Mouse (Mus musculus) frontal cortex, postnatal 36 days (tissue): ENCODE results near the gene Tmprss9.

Experiments used
- DNase-seq, 2 experiments: peaks; one replicate each; pipeline ENCODE4 v3.0.0; 2022; ENCODE audit warnings: low spot score in 2 of 2

Gene Tmprss9

DNA sequence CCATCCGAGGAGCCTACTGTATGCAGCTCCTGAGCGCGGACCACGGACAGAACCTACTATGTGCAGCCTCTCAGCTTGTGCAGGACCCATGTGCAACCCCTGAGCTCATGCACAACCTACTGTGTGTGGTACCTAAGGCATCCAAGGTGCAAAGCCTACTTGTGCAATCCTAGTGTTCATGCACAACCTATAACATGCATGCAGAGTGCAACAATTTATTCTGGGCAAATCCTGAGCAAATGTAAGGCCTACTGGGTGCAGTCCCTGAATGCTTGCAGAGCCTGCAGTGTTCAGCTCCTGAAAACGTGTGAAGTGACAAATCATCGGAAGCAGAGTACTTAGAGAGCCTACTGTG lies 65.1 kb downstream of the Tmprss9 start:
- DNase-seq = no peak

DNA sequence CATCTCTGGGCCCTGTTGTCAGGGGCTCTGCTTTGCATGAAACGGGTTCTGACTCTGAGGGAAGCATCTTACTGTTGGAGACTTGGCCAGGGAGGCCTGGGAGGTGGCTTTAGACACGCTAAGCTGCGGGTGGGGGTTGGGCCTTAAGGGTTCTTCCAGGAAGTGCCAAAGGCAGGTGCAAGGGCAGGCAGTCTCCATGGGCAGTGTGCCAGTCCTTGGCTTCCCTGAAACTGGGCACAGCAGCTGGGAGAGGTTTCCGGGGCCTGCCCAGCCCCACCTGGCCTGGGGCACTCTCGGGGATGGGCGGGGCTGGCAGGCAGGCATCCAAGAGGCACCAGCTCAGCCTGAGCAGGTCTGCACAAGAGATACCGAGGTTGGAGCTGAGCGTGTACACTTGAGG lies 66.0 kb downstream of the Tmprss9 start:
- no peak for DNase-seq

DNA sequence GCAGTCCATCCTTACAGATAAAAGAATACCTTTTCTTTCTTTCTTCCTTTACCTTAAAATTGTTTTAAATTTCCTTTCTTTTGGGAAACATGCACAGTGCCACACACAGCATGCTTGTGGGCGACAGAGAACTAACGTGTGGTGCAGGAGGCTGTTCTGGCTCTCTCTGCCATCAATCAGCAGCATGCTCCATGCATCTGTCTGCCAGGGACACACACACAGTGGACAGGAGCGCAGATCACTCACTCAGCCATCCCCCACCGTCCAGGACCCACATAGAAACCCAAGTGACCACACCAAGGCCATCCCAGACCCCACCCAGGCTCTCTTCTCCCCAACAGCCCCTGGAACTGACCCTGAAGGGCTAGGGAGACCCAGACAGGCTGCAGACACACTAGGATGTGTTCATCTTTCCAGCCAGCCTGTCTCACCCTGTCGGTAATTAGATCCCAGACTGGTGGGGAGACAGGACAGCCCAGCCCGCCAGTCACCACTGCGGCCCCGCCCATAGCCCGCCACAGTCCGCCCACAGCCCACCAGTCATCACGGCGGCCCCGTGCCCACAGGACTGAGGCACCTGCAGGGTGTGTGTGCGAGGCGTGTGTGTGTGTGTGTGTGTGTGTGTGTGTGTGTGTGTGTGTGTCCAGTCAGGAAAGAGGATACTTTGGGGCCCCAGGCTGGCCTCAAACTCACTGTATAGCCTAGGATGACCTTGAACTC lies 67.3 kb downstream of the Tmprss9 start:
- no peak for DNase-seq

DNA sequence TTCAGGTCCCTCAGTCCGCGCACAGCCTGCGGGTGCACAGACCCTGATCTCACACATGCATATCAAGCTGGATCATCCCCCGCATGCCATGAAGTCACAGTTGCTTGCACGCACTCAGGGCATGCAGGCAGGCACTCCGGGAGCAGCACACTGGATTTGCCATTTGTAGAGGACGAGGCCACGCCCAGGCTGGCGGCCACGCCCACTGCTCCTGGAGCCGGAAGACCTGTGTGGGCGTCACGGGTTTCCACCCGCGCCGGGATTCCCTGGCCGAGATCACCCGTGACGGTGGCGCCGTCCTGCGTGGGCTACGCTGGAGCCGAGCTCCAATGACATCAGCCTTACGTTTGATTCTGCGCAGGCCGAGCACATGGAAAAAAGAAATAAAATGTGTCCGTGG lies 68.0 kb downstream of the Tmprss9 start:
- DNase-seq = peak; percentile 76 to 82

GRCm38 (mm10) chr10:80940320-80940987 lies 68.8 kb downstream of the Tmprss9 start:
- no peak for DNase-seq

DNA sequence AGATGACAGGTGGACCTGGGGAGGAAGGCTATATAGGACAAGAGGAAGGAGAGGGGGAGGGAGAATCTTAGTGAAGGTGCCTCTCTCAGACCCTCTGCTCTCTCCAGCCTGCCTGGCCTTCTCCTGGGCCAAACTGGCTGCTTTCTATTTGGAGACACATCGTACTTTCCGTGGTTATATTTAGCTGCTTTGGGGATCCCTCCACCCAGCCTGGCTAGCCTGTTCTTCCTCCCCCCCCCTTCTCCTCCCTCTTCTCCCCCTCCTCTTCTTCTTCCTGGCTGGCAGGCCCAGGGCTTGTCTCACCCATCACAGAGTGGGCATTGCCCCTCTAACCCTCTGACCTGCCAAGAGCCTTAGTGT lies 69.3 kb downstream of the Tmprss9 start:
- no peak for DNase-seq

GRCm38 (mm10) chr10:80942919-80943318 lies 71.3 kb downstream of the Tmprss9 start:
- DNase-seq = no peak

- DNase-seq = no peak
Observed at GRCm38 (mm10) chr10:80943701-80944100, 72.1 kb downstream of the Tmprss9 start.

GRCm38 (mm10) chr10:80944231-80944630 lies 72.6 kb downstream of the Tmprss9 start:
- no peak for DNase-seq

DNA sequence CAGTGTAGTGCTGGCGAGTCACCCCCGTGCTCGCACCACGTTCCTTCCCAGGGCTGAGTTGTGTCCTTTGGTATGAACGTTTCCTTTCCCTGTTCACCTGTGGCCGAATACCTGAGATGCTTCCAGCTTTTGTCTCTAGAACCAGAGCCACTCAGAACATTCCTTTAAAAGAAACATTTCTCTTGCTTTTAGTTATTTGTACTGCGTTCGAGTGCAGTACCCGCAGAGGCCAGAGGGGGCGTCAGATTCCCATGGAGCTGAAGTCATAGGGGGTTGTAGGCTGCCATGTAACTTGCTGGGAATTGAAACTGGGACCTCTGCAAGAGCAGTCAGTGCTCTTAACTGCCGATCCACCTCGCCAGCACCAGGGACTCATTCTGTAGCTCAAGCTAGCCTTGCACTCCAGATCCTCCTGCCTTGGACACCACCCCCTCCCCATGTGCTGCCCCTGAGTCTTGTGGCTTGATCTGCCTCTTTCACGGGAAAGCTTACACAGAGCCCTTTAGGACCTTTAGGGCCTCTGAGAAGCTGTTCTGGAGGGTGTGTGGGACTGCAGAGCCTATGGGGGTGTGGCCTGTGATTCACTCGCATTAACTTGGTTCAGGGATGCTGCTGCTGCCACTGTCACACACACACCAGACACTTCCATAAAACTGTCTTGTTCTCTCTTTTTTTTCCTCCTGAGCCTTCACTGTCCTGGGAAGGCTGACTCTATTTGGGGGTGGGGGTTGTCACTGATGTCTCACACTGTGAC lies 75.2 kb downstream of the Tmprss9 start:
- no peak for DNase-seq

- no peak for DNase-seq
Observed at GRCm38 (mm10) chr10:80947802-80948201, 76.2 kb downstream of the Tmprss9 start.

DNA sequence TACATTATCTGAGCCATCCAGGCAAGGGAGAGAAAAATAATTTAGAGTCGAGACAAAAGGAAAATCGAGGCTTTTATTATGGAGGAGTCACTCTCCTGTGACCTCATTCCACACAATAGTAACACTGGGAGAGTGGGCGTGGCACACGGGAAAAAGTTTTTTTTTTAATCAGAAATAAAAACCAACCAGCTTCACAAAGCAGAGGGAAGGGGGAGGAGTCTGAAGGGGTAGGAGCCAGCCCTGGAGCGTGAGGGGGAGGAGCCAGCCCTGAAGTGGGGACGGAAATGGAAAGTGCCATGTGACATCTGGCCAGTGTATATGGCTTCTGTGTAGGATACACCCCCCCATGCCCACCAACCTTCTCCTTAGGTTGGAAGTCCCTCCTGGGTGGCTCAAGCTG lies 76.9 kb downstream of the Tmprss9 start:
- DNase-seq = no peak

- no peak for DNase-seq
Observed at GRCm38 (mm10) chr10:80949081-80949480, 77.4 kb downstream of the Tmprss9 start.
